Mouse (Mus musculus) heart, adult 2 months (tissue): ENCODE data around the gene Osbpl2.

Experiments
- CTCF ChIP-seq: fragments of 200-600 bp; IDR thresholded peaks from 2 replicates; pipeline ENCODE4 v1.8.1; 2022; ENCODE audit warnings: antibody characterized with exemption, mild to moderate bottlenecking, moderate library complexity
- EP300 ChIP-seq: fragments of 200-500 bp; IDR thresholded peaks from 2 replicates; pipeline ENCODE4 v1.6.1; 2011; ENCODE audit warnings: low read depth, low read length, control low read depth; ENCODE audit not compliant: insufficient read depth
- POLR2A ChIP-seq: fragments of 200-500 bp; IDR thresholded peaks from 2 replicates; pipeline ENCODE4 v1.6.1; 2011; ENCODE audit warnings: mild to moderate bottlenecking, low read depth, low read length, control low read depth; ENCODE audit not compliant: insufficient read depth

- no peak for TF ChIP-seq CTCF
- no peak for TF ChIP-seq POLR2A
- no peak for TF ChIP-seq EP300
Measured at GRCm38 (mm10) chr2:180104659-180105377, 14.3 kb upstream of the Osbpl2 start.
